Mouse (Mus musculus): ENCODE data around the gene Il17c.

The Il17c gene

DNA sequence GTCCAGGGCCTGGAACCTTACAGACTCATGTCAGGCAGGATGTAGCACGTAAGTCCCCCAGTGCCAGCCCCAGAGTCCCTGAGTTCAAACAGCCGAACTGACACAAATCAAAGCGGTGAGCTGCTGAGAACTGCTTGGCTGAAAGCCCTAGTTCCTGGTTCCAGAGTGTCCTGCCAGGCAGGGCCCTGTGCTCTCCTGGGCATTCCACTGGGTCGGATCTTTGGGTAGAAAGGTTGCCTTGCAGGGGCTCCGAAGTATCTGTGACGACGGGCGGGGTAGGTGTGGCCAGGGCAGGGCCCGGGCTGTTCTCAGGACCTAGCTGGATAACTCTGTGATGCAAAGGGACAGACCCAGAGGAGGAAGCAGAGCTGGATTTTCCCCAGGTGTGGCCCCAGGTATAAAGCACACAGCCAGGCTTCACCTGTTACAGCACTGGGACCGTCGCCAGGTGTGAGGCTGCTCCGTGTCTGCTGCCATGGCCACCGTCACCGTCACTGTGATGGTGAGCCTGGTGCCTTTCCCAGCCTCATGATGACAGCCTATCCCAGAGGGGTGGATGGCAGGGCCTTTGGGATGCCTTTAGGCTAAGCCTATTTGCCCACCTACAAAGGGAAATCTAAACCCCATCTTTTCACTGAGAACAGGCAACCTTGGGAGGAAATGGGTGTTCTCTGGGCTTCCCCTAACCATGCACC is at the start of gene Il17c:
TSS of gene Il17c (plus strand) at position 645 of the 695 bp plus-strand sequence.
- DNase-seq (ENCODE audit: low spot score) = no peak

DNA sequence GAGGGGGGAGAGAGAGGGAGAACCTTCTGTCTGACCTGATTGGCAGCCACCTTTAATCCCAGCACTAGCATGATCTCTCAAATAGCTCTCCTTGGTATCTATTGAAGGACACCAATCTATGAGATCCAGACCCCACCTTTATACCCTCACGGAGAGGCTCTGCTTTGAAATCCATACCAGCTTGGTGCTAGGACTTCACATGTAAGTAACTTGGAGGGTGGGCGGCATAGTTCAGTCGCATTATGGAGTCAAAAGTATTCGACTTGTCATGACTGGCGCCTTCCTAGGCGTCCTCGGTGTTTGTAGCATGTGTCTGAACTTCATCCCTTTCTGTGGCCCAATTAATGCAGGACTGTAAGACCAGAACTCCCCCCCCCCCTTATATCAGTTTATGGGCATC is 46.5 kb upstream of the Il17c start:
- DNase-seq (ENCODE audit: low spot score) = no peak

- no peak for DNase-seq (ENCODE audit: low spot score)
Observed at GRCm38 (mm10) chr8:122375751-122376364, 46.0 kb upstream of the Il17c start.

DNA sequence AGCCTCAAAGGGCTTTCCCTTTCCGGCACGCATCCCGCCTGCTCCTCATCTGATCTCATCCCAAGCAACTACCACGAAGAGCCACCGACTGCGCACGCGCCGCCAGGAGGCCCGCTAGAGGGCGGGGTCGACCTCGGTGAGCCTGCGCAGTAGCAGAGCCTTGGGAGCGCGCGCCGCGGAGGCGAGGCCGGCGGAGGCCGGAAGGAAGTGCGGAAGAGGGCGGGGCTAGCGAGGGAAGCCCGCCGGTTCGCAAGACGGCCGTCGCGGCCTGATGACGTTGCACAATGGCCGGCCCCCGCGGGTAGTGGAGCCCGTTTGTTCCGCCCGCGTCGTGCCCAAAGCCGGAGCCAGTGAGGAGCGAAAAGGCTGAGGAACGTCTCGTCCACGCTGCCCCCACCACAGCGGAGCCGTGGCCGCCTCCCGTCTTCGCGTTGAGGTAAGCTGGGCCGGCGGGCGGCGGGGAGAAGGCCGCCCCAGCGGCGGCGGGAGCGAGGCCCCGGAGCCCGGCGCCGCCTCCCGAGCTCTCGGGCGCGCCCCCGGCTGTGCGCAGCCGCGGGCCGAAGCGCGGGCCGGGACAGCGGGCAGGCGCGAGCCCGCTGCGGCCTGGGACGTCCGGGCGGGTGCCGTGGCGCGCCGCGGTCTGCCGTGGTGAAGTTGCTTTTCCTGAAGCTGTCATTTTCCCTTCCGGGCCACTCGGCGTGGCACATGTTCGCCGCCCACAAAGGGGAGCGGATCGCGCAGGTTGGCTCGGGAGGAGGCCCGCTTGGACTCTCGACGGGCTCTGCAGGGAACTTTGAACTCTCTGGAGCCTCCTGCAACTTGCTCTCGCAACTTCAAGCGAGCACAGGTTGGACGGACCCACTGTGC is 45.2 kb upstream of the Il17c start, which contains the start of gene Zc3h18:
TSS of gene Zc3h18 (plus strand) at position 245 of the 867 bp plus-strand sequence.
- DNase-seq (ENCODE audit: low spot score) = peak; percentile 100

GRCm38 (mm10) chr8:122383039-122383438 is 38.8 kb upstream of the Il17c start:
- DNase-seq (ENCODE audit: low spot score) = no peak

GRCm38 (mm10) chr8:122389357-122389756 is 32.5 kb upstream of the Il17c start:
- no peak for DNase-seq (ENCODE audit: low spot score)

GRCm38 (mm10) chr8:122390758-122391157 is 31.1 kb upstream of the Il17c start:
- DNase-seq (ENCODE audit: low spot score) = no peak

DNA sequence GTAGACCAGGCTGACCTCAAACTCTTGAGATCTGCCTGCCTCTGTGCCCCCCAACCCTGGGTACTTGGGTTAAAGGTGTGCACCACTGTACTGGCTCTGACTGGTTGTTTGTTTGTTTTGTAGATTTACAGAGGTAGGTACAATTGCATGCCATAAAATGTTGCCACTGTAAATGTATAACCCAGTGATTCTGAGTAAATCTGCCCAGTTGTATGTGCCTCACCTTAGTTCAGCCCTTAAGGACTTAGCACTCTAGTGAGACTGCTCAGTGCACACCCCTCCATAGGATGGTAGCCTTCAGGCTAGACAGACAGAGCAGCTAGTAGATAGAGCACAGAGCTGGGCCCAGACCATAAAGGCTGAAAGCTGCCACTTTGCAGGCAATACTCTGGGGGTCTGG is 28.1 kb upstream of the Il17c start:
- no peak for DNase-seq (ENCODE audit: low spot score)

DNA sequence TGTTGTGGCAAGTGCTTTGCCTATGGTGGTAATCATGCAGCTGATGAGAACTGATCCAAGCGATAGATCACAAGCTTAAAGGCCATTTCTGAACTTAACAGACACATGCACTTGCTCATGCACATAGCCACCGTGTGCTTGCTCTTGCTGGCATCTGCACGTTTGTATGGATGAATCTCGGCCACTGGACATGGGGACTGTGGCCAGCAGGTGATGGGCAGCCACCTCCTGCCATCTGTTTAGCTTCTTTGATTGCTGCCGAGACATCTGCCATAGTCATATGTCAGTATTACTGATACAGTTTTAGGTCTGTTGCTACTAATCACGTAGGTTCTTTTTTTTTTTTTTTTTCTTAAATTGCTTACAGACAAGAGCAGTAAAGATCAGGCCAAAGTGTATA is 26.5 kb upstream of the Il17c start:
- no peak for DNase-seq (ENCODE audit: low spot score)

- DNase-seq (ENCODE audit: low spot score) = no peak
Observed at GRCm38 (mm10) chr8:122398186-122398585, 23.6 kb upstream of the Il17c start.

GRCm38 (mm10) chr8:122405146-122405805 is 16.5 kb upstream of the Il17c start:
- no peak for DNase-seq (ENCODE audit: low spot score)

DNA sequence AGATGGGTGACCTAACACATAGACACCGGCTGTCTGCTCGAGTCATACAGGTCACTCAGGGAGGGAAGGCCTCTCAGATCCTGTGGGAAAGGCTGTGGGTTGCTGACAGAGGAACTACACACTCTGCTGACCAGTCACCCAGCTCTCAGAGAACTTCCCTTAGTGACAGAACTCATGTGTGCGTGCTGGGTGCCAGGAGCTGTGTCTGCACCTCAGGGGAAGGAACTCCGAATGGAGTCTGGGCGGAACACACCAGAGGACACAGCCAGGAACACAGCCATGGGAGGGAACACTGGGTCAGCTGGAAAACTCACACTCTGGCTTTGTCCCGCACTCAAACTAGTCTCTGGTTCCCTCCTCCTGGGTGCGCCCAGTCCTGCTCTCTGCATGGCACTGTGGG is 14.1 kb upstream of the Il17c start:
- DNase-seq (ENCODE audit: low spot score) = no peak

GRCm38 (mm10) chr8:122414311-122414710 is 7.5 kb upstream of the Il17c start:
- no peak for DNase-seq (ENCODE audit: low spot score)

GRCm38 (mm10) chr8:122415554-122415953 is 6.3 kb upstream of the Il17c start:
- no peak for DNase-seq (ENCODE audit: low spot score)

DNA sequence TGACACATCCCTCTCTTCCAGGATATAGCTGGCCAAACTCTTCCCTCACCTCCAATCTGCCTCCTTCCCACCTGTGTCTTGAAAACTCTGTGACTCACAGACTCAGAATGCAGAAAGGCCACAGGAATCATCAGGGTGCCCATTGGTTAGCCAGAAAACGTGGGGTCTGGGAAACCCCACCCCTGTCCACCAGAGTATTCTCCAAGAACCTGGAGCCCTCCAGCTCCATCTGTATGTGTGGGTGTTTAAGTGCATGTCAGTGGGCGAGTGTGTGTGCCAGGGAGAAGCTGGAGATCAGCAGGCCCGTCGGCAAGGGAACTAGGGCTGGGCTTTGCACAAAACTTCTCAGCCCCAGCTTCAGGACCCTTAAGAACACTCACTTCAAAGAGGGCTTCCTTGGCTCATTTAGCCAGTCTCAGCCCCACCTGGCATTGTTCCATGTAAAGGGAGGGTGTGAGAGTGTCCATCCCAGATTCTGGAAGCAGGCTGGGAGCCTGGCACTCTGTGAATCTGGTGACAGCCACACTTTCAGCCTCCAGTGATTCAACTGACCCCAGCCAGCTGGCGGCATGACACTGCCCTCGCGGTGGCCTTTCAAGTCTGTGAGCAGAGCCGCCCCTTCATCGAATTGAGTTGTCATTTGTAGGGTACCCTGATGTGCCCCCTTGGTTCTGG is 1.8 kb upstream of the Il17c start:
- DNase-seq (ENCODE audit: low spot score) = no peak

DNA sequence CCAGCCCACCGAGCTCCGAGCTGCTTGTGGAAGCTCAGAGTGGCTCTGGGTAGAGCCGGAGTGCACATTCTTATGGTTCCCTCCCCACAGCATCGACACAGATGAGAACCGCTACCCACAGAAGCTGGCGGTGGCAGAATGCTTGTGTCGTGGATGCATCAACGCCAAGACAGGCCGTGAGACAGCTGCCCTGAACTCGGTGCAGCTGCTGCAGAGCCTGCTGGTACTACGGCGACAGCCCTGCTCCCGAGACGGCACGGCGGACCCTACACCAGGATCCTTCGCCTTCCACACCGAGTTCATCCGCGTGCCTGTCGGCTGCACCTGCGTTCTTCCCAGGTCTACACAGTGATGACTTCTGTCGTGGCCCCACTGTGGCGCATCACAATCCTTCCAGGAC is 1.4 kb downstream of the Il17c start:
- DNase-seq (ENCODE audit: low spot score) = no peak

- no peak for DNase-seq (ENCODE audit: low spot score)
Observed at GRCm38 (mm10) chr8:122423659-122424058, 1.8 kb downstream of the Il17c start.

- DNase-seq (ENCODE audit: low spot score) = no peak
Observed at GRCm38 (mm10) chr8:122426145-122426544, 4.3 kb downstream of the Il17c start.

GRCm38 (mm10) chr8:122427607-122428006 is 5.8 kb downstream of the Il17c start:
- no peak for DNase-seq (ENCODE audit: low spot score)

GRCm38 (mm10) chr8:122428163-122428562 is 6.3 kb downstream of the Il17c start:
- no peak for DNase-seq (ENCODE audit: low spot score)

- DNase-seq (ENCODE audit: low spot score) = no peak
Observed at GRCm38 (mm10) chr8:122430058-122430636, 8.3 kb downstream of the Il17c start.

All from ovary, postnatal 36 days (tissue).